Mouse (Mus musculus): ENCODE data around the gene Dnah11. TPM values are rescaled to one million over a fixed set of nuclear protein-coding genes. Genes with fewer than 3 reads are reported as not detected.

Gene Dnah11
- polyA plus RNA-seq (2012; rRNA removed), result 0.43 and 0.97 TPM in 2 replicates

DNA sequence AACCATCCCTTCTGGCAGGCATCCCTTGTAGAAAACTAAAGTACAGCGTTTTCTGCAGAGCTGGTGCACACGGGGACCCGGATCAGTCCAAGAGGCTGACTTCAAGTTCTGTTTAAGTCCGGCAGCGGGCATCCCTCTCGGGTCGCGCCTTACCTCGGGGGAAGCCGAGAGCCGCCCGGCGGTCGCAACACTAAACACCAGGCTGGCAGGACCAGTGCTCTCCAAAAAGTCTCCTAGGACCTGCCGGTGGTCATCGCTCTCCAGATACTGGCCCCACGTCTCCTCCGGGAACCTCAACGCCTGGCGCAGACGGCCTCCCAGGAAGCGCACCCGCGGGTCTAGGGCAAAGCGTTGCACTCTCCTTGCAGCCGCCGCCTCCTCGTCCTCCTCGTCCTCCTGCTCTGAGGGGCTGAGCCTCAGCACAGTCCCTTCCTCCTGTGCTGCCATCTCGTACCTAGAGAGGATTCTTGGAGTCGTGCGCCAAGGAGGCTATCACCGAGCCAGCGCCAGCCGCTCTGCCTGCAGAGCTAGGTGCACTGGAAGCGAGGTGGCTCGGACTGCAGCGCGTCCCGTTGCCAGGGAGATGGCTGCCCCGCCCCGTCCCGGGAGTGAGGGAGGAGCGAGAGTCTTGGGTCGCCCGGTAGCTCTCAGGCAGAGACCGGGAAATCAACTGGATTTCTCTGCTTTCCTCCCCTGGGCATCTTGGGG lies at the start of gene Dnah11:
Dnah11 (minus strand) TSS at position 658 of the 708 bp plus-strand sequence.
- TF ChIP-seq CTCF (IDR thresholded peaks at IDR 0.05; ENCODE audit: borderline replicate concordance, extremely low read depth, insufficient read depth, insufficient read length), result no peak
- no peak for TF ChIP-seq POLR2A (IDR thresholded peaks at IDR 0.05; ENCODE audit: borderline replicate concordance, extremely low read depth, insufficient read depth, insufficient read length, poor library complexity, severe bottlenecking)

DNA sequence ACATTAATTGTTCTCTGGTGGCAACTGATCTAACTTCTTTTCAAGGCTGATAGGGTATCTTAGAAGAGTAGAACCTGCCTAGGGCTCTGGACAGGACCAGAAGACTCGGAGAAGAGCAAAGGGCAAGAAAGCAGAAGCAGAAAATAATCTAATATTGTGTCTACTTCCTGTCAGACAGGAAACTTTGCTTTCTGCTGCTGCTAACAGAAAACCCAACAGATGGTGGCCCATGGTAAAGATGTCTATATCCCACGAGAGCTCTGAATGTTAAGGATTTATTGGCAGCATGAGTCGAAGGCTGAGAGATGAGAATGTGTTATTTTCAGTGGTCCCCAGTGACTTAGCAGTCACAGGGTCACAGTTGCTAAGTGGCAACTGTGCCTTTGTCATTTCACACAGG lies 22.3 kb upstream of the Dnah11 start:
- TF ChIP-seq CTCF (IDR thresholded peaks at IDR 0.05; ENCODE audit: borderline replicate concordance, extremely low read depth, insufficient read depth, insufficient read length) (no peak), POLR2A (IDR thresholded peaks at IDR 0.05; ENCODE audit: borderline replicate concordance, extremely low read depth, insufficient read depth, insufficient read length, poor library complexity, severe bottlenecking) (no peak)

More for the DNA sequence above, at the start of gene Dnah11:
- DNase-seq (ENCODE audit: low read depth), result peak; percentile 85

DNA sequence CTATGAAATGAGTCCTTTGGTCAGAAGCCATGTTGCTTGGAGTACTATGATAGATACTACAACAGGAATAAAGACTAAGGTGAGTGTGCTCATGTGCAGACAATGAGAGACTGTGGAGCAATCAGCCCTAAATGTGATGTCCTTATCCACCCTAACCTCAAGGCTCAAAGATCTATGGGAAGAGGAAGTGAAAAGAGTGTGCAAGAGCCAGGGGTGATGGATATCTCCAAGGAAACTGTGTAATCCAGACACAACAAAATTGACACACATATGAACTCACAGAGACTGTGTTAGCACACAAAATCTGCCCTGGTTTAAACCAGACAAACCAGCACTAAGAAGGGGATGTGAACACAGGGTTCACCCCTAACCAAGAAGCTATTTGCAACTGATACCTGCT lies 21.2 kb upstream of the Dnah11 start:
- TF ChIP-seq POLR2A (IDR thresholded peaks at IDR 0.05; ENCODE audit: borderline replicate concordance, extremely low read depth, insufficient read depth, insufficient read length, poor library complexity, severe bottlenecking), result no peak
- TF ChIP-seq CTCF (IDR thresholded peaks at IDR 0.05; ENCODE audit: borderline replicate concordance, extremely low read depth, insufficient read depth, insufficient read length), result no peak
- no peak for DNase-seq (ENCODE audit: low read depth)

More for the DNA sequence above, 22.3 kb upstream of the Dnah11 start:
- DNase-seq (ENCODE audit: low read depth), result peak; percentile 15

DNA sequence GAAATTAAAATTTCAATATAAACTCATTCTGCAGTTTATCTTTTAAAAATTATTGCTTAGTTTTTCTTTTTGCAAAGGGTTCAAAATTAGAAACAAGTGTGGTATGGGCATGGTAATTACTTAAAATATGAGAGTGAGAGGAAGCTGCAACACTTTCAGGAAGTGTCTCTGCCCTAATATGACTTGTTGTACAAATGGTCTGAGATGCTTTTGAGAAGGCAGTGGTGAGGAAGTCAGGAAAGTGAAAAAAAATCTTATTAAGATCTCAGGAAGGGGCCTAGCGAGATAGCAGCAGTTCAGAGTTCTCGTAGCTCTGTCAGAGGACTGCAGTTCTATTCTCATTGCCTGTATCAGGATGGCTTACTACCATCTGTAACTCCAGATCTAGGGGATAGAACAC lies 13.3 kb upstream of the Dnah11 start:
- TF ChIP-seq POLR2A (IDR thresholded peaks at IDR 0.05; ENCODE audit: borderline replicate concordance, extremely low read depth, insufficient read depth, insufficient read length, poor library complexity, severe bottlenecking) (no peak), CTCF (IDR thresholded peaks at IDR 0.05; ENCODE audit: borderline replicate concordance, extremely low read depth, insufficient read depth, insufficient read length) (no peak)
- no peak for DNase-seq (ENCODE audit: low read depth)

DNA sequence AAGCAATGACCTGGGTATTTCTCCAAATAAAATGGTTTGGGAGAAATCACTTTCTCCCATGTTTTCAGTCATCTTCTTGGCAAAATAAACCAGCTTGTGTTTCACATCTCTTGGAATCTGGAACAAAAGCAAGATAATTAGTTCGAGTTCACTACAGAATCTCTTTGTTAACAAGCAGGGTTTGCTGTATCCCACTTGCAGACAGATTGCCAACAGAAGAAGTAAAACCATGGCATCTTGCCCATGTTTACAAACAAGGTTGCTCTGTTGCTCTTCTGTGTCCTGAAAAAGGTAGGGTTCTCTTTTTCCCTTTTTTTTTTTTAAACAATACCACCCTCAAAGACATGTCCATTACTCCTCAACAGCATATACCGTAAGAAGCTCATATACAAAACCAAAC lies 2.3 kb downstream of the Dnah11 start:
- no peak for TF ChIP-seq POLR2A (IDR thresholded peaks at IDR 0.05; ENCODE audit: borderline replicate concordance, extremely low read depth, insufficient read depth, insufficient read length, poor library complexity, severe bottlenecking)
- no peak for TF ChIP-seq CTCF (IDR thresholded peaks at IDR 0.05; ENCODE audit: borderline replicate concordance, extremely low read depth, insufficient read depth, insufficient read length)

DNA sequence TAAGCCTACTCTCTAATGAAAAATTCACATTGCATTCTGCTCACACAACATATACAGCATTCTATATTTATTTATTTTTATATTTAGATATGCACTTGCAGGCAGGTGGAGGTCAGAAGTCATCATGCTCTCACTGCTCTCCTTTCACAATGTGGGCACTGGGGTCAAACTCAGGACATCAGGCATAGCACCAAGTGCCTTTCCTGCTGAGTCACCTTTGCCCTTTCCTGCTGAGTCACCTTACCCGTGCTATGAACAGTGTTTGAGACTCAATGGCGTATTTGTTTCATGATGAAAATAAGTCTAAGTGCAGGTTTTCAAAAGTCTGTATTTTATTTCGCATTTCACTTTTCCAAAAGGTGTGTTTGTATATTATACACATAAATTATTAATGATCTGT lies 9.3 kb downstream of the Dnah11 start:
- no peak for DNase-seq (ENCODE audit: low read depth)
- no peak for TF ChIP-seq POLR2A (IDR thresholded peaks at IDR 0.05; ENCODE audit: borderline replicate concordance, extremely low read depth, insufficient read depth, insufficient read length, poor library complexity, severe bottlenecking)
- TF ChIP-seq CTCF (IDR thresholded peaks at IDR 0.05; ENCODE audit: borderline replicate concordance, extremely low read depth, insufficient read depth, insufficient read length), result no peak

More for the DNA sequence above, 2.3 kb downstream of the Dnah11 start:
- peak; percentile 68 for DNase-seq (ENCODE audit: low read depth)

DNA sequence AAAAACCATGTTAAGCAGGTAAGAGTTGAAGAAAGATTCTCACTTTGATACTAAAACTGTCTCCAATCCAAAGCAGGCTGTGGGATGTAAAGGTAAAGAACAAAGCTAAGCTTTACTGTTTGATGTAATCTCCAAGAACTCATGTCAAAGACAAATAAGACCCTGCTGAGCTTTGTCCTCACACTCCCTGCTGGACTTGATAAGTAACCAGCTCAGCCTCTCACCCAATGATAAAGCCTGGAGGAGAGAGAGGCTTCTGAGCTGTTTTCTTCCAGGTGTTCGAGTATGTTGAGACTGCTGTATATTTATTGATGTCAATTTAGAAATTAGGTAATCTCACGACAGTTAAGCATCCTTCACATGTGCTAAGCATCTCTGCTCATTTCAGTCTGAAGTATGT lies 11.2 kb downstream of the Dnah11 start:
- TF ChIP-seq CTCF (IDR thresholded peaks at IDR 0.05; ENCODE audit: borderline replicate concordance, extremely low read depth, insufficient read depth, insufficient read length) (no peak), POLR2A (IDR thresholded peaks at IDR 0.05; ENCODE audit: borderline replicate concordance, extremely low read depth, insufficient read depth, insufficient read length, poor library complexity, severe bottlenecking) (no peak)
- no peak for DNase-seq (ENCODE audit: low read depth)

DNA sequence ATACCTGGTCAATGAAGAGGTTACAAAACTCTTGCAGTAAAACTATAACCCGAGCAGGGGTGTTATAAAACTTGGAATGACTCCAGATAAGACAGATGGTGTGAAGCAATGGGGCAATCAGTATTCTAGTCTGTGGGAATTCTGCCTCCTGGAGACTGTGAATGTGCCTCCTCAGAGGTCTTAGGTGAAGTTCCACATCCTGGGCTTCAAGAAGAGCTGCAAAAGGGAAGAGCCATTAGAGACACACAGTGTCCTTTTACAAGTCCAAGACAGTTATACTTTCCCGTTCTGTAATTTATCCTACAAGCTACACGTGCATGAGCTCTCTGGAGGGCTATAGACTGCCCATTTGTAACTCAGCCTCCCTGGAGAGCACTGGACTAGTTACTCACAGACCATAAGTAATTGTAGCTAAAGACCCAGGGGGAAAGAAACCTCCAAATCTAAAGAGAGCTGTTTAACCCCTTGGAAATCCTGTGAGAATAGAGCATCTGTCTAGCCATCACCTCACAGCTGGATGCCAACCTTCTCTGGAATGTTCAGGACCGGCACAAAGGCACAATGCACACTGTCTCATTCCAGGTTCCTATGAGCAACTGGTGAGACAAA lies 11.9 kb downstream of the Dnah11 start:
- TF ChIP-seq POLR2A (IDR thresholded peaks at IDR 0.05; ENCODE audit: borderline replicate concordance, extremely low read depth, insufficient read depth, insufficient read length, poor library complexity, severe bottlenecking) (no peak), CTCF (IDR thresholded peaks at IDR 0.05; ENCODE audit: borderline replicate concordance, extremely low read depth, insufficient read depth, insufficient read length) (no peak)
- DNase-seq (ENCODE audit: low read depth), result peak; percentile 19

DNA sequence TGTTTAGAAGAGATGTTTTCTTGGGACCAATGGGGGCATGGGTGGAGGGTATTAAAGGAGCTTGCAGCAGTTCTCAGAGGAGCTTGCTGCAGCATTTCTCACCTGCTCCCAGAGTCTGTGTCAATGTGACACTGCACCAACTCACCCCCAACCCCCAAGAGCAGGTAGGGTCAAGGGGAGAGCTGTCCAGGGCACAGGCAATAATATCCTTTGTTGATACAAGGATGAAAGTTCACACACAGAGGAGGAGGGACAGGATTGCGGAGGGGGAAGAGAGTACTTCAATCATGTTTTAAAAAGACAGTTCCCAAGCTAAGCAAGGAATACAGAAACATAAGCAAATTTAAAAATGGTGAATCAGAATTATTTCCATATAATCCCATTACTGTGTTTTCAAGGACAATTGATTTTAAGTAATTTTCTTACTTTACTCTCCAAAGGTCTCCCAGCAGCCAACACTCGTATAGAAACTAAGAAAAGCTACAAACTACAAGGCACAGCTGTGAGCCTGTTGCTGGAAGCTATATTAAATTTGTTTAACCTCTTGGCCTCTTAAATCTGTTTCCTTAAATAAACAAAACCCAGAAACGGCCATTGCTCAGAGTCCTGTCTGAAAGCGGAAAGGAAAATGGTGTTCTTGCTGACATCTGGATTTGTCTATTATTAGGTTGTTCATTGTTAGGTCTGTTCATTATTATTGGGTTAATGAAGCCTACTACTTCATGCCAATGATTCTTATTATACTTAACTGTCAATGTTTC lies 12.5 kb downstream of the Dnah11 start:
- no peak for DNase-seq (ENCODE audit: low read depth)
- TF ChIP-seq POLR2A (IDR thresholded peaks at IDR 0.05; ENCODE audit: borderline replicate concordance, extremely low read depth, insufficient read depth, insufficient read length, poor library complexity, severe bottlenecking), result no peak
- TF ChIP-seq CTCF (IDR thresholded peaks at IDR 0.05; ENCODE audit: borderline replicate concordance, extremely low read depth, insufficient read depth, insufficient read length), result no peak

DNA sequence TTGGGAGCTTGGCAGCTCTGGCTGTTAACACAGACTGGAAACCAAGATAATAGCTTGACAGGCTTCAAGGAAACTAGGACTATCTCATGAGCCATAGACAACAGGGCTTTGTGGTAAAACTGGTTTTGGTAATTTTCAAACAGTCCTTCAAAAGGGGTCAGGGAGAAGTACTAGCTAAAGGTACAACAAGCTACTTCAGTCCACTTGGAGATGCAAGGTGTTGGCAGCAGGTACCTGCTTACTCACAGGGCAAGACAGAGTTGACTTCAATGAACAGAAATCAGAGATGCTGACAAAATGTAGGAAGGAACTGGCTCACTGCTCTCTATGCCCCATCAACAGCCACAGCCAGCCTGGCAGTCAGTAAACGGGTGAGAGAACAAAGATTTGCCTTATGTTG lies 14.1 kb downstream of the Dnah11 start:
- DNase-seq (ENCODE audit: low read depth), result no peak
- TF ChIP-seq POLR2A (IDR thresholded peaks at IDR 0.05; ENCODE audit: borderline replicate concordance, extremely low read depth, insufficient read depth, insufficient read length, poor library complexity, severe bottlenecking), result no peak

DNA sequence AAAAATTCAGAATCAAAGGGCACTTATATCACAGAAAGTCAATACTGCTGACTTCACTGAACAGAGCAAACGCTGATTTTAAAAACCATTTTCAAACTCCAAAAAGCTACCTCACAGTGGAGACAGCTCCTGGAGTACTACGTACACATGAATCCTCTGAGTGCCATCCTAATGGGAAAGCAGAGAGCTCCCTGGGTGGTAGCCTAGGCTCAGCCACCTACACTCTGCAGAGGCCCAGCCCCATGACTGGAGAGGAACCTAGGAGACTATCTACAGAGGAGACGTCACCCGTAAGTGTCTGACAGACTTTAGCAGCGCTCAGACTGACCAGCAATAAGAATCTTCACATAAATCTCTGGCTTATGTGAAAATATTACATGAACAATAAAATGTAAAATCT lies 21.1 kb downstream of the Dnah11 start:
- TF ChIP-seq POLR2A (IDR thresholded peaks at IDR 0.05; ENCODE audit: borderline replicate concordance, extremely low read depth, insufficient read depth, insufficient read length, poor library complexity, severe bottlenecking), result no peak
- TF ChIP-seq CTCF (IDR thresholded peaks at IDR 0.05; ENCODE audit: borderline replicate concordance, extremely low read depth, insufficient read depth, insufficient read length), result no peak
- DNase-seq (ENCODE audit: low read depth), result no peak
